Mouse (Mus musculus) limb, embryonic 13.5 days (tissue): ENCODE measurements around the gene Dpf2. TPM values are rescaled to one million over a fixed set of nuclear protein-coding genes. Genes with fewer than 3 reads are reported as not detected.

Experiments used
- ATAC-seq: fragments of 200-750 bp; cut with Nextera tagmentation; 2 replicates; pipeline ENCODE4 v1.8.0; 2017; ENCODE audit warnings: low read depth, moderate number of reproducible peaks, moderate TSS enrichment; ENCODE audit not compliant: low FRiP score
- H3K27ac ChIP-seq: fragments of 300-500 bp; sonication (generic); 2 replicates; pipeline ENCODE4 v1.5.1; 2015; ENCODE audit warnings: inconsistent platforms, mild to moderate bottlenecking, moderate library complexity
- H3K27me3 ChIP-seq: fragments of 300-500 bp; sonication (generic); 2 replicates; pipeline ENCODE4 v1.6.1; 2015; ENCODE audit warnings: mild to moderate bottlenecking, inconsistent platforms
- H3K36me3 ChIP-seq: fragments of 300-500 bp; sonication (generic); 2 replicates; pipeline ENCODE4 v1.6.1; 2015; ENCODE audit warnings: inconsistent platforms, mild to moderate bottlenecking, moderate library complexity
- H3K4me1 ChIP-seq: fragments of 300-500 bp; sonication (generic); 2 replicates; pipeline ENCODE4 v1.6.1; 2015; ENCODE audit warnings: inconsistent platforms
- H3K4me2 ChIP-seq: fragments of 300-500 bp; sonication (generic); replicated peaks from 2 replicates; pipeline ENCODE4 v1.6.1; 2015; ENCODE audit warnings: inconsistent platforms, mild to moderate bottlenecking, moderate library complexity
- H3K4me3 ChIP-seq: fragments of 300-500 bp; sonication (generic); 2 replicates; pipeline ENCODE4 v1.5.1; 2015; ENCODE audit warnings: moderate library complexity, mild to moderate bottlenecking, inconsistent platforms
- H3K9ac ChIP-seq: fragments of 300-500 bp; sonication (generic); 2 replicates; pipeline ENCODE4 v1.6.1; 2015; ENCODE audit warnings: mild to moderate bottlenecking, inconsistent platforms
- H3K9me3 ChIP-seq: fragments of 300-500 bp; sonication (generic); 2 replicates; pipeline ENCODE4 v1.6.1; 2016; ENCODE audit warnings: inconsistent platforms
- WGBS: fragments of 180-500 bp; shearing (Covaris S2); methylation state at CpG from one replicate; pipeline ENCODE4 v1.1.7; 2015; 5-methylcytosine and 5-hydroxymethylcytosine counted together
- polyA plus RNA-seq: library from polyadenylated mRNA; unstranded; fragments of >200 nt; fragmentation: Nextera tagmentation; extraction: Ambion mirVana; gene quantifications from 2 replicates; pipeline ENCODE4 v1.2.1, GENCODE M21; 2015

Dpf2 gene
- polyA plus RNA-seq, 1 experiment from 2014 or later, result 174 TPM

GRCm38 (mm10) chr19:5872931-5873556 lies 39.8 kb downstream of the Dpf2 start:
- H3K4me1 ChIP-seq, result peaks cover 51% of the 10 kb centered on the region
- H3K27me3 ChIP-seq, result no peaks in the 10 kb centered on the region
- peak overlapping the region; percentile 9; the same call in 1 of the 2 replicates for H3K4me2 ChIP-seq
- peaks cover 37% of the 10 kb centered on the region for H3K36me3 ChIP-seq
- ATAC-seq, result no peak
- 88% methylated on average over 19 of the region's 19 CpGs for WGBS
- H3K9ac ChIP-seq, result peak overlapping the region; percentile 45
- no peak overlapping the region for H3K27ac ChIP-seq
- H3K4me3 ChIP-seq, result no peak overlapping the region
- no peaks in the 10 kb centered on the region for H3K9me3 ChIP-seq

DNA sequence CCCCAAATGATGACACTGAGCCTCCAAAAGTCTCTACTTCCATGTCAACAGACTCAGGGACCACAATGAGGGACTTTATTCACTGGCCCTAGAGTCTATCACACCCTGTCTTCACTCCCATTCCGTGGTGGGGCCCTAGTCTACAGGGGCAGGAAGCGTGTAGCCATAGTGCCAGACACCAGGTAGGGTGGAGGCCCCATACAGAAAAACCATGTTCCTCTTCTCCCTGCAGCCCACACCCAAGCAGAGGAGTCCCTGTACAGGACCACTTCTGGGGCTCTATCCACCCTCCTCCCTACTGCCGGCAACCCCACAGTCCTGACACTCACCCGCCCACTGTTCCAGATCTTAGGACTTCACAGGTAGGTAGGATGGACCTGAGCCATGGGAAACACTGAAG lies 40.3 kb downstream of the Dpf2 start:
- H3K4me2 ChIP-seq, result no peak overlapping the region
- H3K9ac ChIP-seq, result 0 out of 2 replicates have a peak overlapping the region, but pooled peaks have one; percentile 45
- peaks cover 47% of the 10 kb centered on the region for H3K4me1 ChIP-seq
- 95% methylated on average over 4 of the region's 4 CpGs for WGBS
- no peaks in the 10 kb centered on the region for H3K9me3 ChIP-seq
- H3K27me3 ChIP-seq, result no peaks in the 10 kb centered on the region
- peaks cover 42% of the 10 kb centered on the region for H3K36me3 ChIP-seq
- no peak overlapping the region for H3K4me3 ChIP-seq
- 0 out of 2 replicates have a peak overlapping the region, but pooled peaks have one; percentile 24 for H3K27ac ChIP-seq
- no peak for ATAC-seq

DNA sequence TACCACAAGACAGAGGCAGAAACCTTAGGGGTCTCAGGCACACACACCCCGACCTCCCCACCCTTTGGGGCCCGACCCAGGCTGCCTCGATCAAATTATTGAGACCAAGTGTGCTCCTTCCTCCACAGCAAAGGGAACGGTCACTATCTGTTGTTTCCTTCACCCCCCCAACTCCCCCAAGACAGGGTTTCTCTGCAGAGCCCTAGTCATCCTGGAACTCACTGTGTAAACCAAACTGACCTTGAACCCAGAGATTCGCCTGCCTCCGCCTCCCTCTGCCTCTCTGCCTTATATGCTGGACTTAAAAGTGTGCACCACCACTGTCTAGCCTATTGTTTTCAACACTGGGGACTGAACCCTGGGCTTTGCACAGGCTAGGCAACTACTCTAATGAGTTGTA lies 41.1 kb downstream of the Dpf2 start:
- Histone ChIP-seq H3K9me3 (no peaks in the 10 kb centered on the region), H3K27me3 (no peaks in the 10 kb centered on the region), H3K4me2 (peak overlapping the region; percentile 53), H3K9ac (peak overlapping the region; percentile 54; the same call in 1 of the 2 replicates), H3K4me1 (peaks cover 43% of the 10 kb centered on the region), H3K27ac (peak overlapping the region; percentile 83), H3K4me3 (no peak overlapping the region), H3K36me3 (peaks cover 50% of the 10 kb centered on the region)
- ATAC-seq, result no peak
- WGBS, result 55% methylated on average over 6 of the region's 6 CpGs

- H3K9me3 ChIP-seq, result no peaks in the 10 kb centered on the region
- peaks cover 43% of the 10 kb centered on the region for H3K4me1 ChIP-seq
- H3K4me2 ChIP-seq, result peak overlapping the region; percentile 53
- H3K27ac ChIP-seq, result peak overlapping the region; percentile 83
- no peaks in the 10 kb centered on the region for H3K27me3 ChIP-seq
- peak; percentile 54; the same call in 1 of the 2 replicates for ATAC-seq
- peaks cover 55% of the 10 kb centered on the region for H3K36me3 ChIP-seq
- H3K4me3 ChIP-seq, result peak overlapping the region; percentile 7; the same call in 1 of the 2 replicates
- H3K9ac ChIP-seq, result peak overlapping the region; percentile 54
- WGBS, result 0% methylated on average over 7 of the region's 7 CpGs
These were observed 41.5 kb downstream of the Dpf2 start for GRCm38 (mm10) chr19:5871273-5871672.

- WGBS, result 88% methylated on average over 6 of the region's 6 CpGs
- ATAC-seq, result no peak
- Histone ChIP-seq H3K9ac (no peak overlapping the region), H3K4me1 (peaks cover 22% of the 10 kb centered on the region), H3K4me3 (no peak overlapping the region), H3K9me3 (no peaks in the 10 kb centered on the region), H3K36me3 (peaks cover 85% of the 10 kb centered on the region), H3K27me3 (no peaks in the 10 kb centered on the region), H3K27ac (no peak overlapping the region), H3K4me2 (no peak overlapping the region)
These were observed 44.7 kb downstream of the Dpf2 start for GRCm38 (mm10) chr19:5868096-5868495.

GRCm38 (mm10) chr19:5864710-5865398 lies 48.0 kb downstream of the Dpf2 start:
- ATAC-seq, result no peak
- Histone ChIP-seq H3K27ac (no peak overlapping the region), H3K27me3 (no peaks in the 10 kb centered on the region), H3K4me1 (no peaks in the 10 kb centered on the region), H3K4me3 (no peak overlapping the region), H3K4me2 (no peak overlapping the region), H3K9me3 (peaks cover 5% of the 10 kb centered on the region; the same call in 1 of the 2 replicates), H3K36me3 (peaks cover 100% of the 10 kb centered on the region), H3K9ac (no peak overlapping the region)
- 93% methylated on average over 20 of the region's 20 CpGs for WGBS

DNA sequence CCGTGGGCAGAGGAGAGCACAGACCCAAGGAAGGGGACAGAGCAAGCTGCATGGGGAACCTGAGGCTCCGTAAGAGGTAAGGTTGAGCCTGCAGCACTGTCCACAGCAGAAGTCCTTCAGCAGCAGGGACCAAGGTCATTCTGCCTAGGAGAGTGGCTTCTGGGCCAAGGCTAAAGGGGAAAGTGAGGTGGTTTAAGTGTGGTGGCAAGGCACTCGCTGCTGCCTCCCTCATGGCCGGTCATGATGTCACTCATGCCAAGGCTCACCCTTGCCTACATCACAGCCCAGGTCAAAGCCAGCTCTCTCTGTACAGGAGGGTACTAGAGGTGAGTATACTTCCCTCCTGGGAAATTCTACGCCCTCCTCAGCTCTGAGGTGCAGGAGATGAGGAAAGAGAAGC lies 49.0 kb downstream of the Dpf2 start:
- H3K9ac ChIP-seq, result no peak overlapping the region
- peaks cover 100% of the 10 kb centered on the region for H3K36me3 ChIP-seq
- H3K4me2 ChIP-seq, result no peak overlapping the region
- H3K27ac ChIP-seq, result no peak overlapping the region
- H3K4me3 ChIP-seq, result no peak overlapping the region
- ATAC-seq, result no peak
- no peaks in the 10 kb centered on the region for H3K4me1 ChIP-seq
- H3K27me3 ChIP-seq, result no peaks in the 10 kb centered on the region
- WGBS, result 96% methylated on average over 5 of the region's 5 CpGs
- peaks cover 5% of the 10 kb centered on the region; the same call in 1 of the 2 replicates for H3K9me3 ChIP-seq

GRCm38 (mm10) chr19:5862335-5863085 lies 50.3 kb downstream of the Dpf2 start:
- Histone ChIP-seq H3K27ac (no peak overlapping the region), H3K4me1 (no peaks in the 10 kb centered on the region), H3K4me3 (no peak overlapping the region), H3K9ac (no peak overlapping the region), H3K4me2 (no peak overlapping the region), H3K36me3 (peaks cover 100% of the 10 kb centered on the region), H3K27me3 (no peaks in the 10 kb centered on the region), H3K9me3 (peaks cover 5% of the 10 kb centered on the region; the same call in 1 of the 2 replicates)
- WGBS, result 96% methylated on average over 14 of the region's 14 CpGs
- no peak for ATAC-seq

DNA sequence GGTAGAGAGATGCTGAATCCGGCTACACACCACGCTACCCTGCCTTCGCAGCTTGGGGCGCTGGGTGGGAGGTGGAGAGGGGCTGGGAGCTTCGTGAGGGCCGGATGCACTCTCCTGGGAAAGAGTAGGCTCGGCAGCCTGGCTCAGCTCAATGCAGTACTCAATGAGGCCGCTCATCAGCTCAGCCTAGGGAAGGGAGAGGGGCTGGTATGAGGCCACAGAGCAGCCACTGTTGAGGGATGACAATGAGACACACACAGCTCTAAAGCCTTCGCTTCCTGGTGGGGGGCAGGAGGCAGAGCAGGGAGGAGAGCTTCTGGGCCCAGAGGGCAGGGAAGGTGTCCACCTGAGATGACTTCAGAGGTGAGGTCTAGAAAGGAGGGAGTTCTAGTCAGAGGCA lies 56.2 kb downstream of the Dpf2 start:
- peaks cover 89% of the 10 kb centered on the region for H3K36me3 ChIP-seq
- no peaks in the 10 kb centered on the region for H3K27me3 ChIP-seq
- H3K4me1 ChIP-seq, result no peaks in the 10 kb centered on the region
- no peak for ATAC-seq
- H3K4me3 ChIP-seq, result no peak overlapping the region
- H3K9ac ChIP-seq, result no peak overlapping the region
- H3K9me3 ChIP-seq, result no peaks in the 10 kb centered on the region
- 83% methylated on average over 9 of the region's 9 CpGs for WGBS
- no peak overlapping the region for H3K4me2 ChIP-seq
- no peak overlapping the region for H3K27ac ChIP-seq

DNA sequence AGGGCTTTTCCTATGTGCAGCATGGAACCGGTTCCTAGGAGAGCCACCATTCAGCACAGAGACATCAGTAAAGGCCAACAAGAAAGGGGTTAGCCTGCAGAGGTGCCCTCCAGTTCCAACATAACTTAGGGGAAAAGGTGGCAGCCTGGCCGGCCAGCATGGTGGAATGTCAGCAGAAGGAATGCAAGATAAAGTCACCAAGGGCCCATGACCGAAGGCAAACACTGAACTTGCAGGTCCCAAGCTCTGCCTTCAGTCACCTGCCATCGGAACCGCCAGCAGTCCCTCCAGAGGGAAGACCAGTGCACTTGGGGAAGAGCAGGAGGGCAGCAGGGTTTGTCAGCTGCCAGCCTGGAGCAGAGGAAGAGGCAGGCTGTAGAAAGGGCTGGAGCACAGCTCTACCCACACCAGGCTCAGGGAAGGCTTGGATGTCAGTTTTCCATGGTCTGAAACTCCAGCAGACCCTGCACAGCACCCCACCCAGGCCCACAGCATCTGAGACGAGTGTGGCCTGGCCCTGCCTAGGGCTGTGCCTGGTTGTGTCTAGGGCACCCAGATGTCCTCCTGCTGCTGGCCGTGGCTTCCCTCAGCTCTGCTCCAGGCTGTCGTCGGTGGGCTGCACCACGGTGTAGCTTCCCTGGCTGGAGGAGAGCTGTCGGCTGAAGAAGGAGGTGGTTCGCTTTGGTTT lies 60.6 kb downstream of the Dpf2 start:
- no peak overlapping the region for H3K4me2 ChIP-seq
- H3K27me3 ChIP-seq, result no peaks in the 10 kb centered on the region
- H3K36me3 ChIP-seq, result peaks cover 48% of the 10 kb centered on the region
- ATAC-seq, result no peak
- H3K4me3 ChIP-seq, result no peak overlapping the region
- H3K27ac ChIP-seq, result no peak overlapping the region
- peaks cover 31% of the 10 kb centered on the region for H3K4me1 ChIP-seq
- H3K9ac ChIP-seq, result 0 out of 2 replicates have a peak overlapping the region, but pooled peaks have one; percentile 32
- no peaks in the 10 kb centered on the region for H3K9me3 ChIP-seq
- WGBS, result 82% methylated on average over 12 of the region's 12 CpGs

GRCm38 (mm10) chr19:5851481-5851971 lies 61.3 kb downstream of the Dpf2 start:
- Histone ChIP-seq H3K36me3 (peaks cover 42% of the 10 kb centered on the region), H3K4me3 (no peak overlapping the region), H3K27ac (peak overlapping the region; percentile 18; the same call in 1 of the 2 replicates), H3K27me3 (no peaks in the 10 kb centered on the region), H3K9ac (0 out of 2 replicates have a peak overlapping the region, but pooled peaks have one; percentile 32), H3K4me1 (peaks cover 38% of the 10 kb centered on the region), H3K9me3 (no peaks in the 10 kb centered on the region), H3K4me2 (no peak overlapping the region)
- ATAC-seq, result no peak
- WGBS, result 77% methylated on average over 5 of the region's 5 CpGs
